Mouse (Mus musculus) gastrocnemius, postnatal 4 days (tissue): ENCODE data around the gene Tmem115. TPM values are rescaled to one million over a fixed set of nuclear protein-coding genes. Genes with fewer than 3 reads are reported as not detected.

Source experiments
- DNase-seq, 2 experiments: peaks; one replicate each; pipeline ENCODE4 v3.0.0; 2021 to 2022; ENCODE audit warnings: low spot score in 2 of 2, mixed read lengths in 2 of 2
- total RNA-seq, 2 experiments: library from RNA; stranded (reverse); gene quantifications; 2 replicates each; pipeline ENCODE4 v1.2.3; 2021

The Tmem115 gene
- total RNA-seq, 2 experiments from 2014 or later: 27.9 to 30.4 TPM

DNA sequence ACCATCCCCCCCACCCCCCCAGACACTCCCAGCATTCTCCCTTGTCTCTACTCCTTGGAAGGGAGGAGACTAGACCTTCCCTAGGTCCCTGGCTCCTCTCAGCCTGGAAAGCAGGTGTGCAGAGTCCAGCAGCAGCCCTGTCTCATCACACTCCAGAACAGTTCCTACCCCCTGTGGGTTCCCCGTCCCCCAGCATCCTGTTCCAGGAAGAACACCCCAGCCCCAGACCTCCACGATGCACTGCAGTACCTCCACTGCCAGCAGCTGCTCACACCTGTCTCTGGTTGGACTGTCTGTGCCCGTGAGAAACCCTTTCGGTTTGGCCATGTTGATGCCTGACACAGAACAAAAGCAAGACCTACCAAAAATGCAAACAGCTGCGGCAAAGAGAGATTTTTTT lies 12.6 kb upstream of the Tmem115 start:
- DNase-seq: no peak

GRCm38 (mm10) chr9:107521711-107522399 lies 11.9 kb upstream of the Tmem115 start:
- DNase-seq: no peak

DNA sequence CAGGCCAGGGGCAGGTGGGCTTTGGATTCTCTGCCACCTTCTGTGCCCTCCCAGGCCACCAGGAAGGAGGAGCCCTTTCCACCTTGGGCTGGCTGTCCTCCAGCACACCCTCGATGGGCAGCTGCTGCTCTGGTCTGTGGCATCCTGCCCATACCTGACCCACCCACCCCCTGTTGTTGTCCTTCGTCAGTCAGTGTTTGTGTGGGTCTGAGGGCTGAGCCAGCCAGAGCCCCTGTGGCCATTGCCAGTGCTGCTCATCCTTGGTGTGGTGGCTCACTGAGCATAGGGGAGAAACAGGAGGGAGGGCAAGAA lies 11.4 kb upstream of the Tmem115 start:
- DNase-seq: no peak

- peak in 1 of 2 experiments; percentile 62 for DNase-seq
These were observed 7.3 kb upstream of the Tmem115 start for GRCm38 (mm10) chr9:107526198-107527026.

DNA sequence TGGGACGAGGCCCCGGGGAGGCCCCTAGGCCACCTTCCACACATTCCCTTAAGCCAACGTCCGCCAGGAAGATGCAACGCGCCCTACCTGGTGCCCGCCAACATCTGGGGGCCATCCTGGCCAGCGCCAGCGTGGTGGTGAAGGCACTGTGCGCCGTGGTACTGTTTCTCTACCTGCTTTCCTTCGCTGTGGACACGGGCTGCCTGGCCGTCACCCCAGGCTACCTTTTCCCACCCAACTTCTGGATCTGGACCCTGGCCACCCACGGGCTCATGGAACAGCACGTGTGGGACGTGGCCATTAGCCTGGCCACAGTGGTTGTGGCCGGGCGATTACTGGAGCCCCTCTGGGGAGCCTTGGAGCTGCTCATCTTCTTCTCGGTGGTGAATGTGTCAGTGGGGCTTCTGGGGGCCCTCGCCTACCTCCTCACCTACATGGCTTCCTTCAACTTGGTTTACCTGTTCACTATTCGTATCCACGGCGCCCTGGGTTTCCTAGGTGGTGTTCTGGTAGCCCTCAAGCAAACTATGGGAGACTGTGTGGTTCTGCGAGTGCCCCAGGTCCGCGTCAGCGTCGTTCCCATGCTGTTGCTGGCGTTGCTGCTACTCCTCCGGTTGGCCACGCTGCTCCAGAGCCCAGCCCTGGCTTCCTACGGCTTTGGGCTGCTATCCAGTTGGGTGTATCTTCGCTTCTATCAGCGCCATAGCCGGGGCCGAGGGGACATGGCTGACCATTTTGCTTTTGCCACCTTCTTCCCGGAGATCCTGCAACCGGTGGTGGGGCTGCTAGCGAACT lies 860 bp downstream of the Tmem115 start:
- DNase-seq: peak in 1 of 2 experiments; percentile 57

- no peak for DNase-seq
These were observed 4.5 kb downstream of the Tmem115 start for GRCm38 (mm10) chr9:107538231-107538630.

DNA sequence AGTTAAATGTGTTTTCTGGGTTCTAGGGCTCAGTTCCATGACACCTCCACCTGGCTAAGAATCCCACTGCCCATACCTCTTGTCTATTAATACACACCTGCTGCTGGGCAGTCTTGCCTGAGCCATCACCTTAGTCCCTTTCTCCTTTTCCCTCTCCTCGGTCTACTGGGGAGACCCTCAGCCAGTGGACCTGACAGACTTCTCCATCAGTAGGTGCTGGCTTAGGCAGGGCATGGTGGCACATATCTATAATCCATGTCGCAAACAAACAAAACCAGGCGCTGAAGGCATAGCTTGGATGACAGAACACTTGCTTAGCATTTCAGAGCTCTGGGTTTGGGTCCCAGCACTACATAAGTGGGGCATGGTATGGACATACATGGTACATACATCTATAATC lies 5.0 kb downstream of the Tmem115 start:
- no peak for DNase-seq

DNA sequence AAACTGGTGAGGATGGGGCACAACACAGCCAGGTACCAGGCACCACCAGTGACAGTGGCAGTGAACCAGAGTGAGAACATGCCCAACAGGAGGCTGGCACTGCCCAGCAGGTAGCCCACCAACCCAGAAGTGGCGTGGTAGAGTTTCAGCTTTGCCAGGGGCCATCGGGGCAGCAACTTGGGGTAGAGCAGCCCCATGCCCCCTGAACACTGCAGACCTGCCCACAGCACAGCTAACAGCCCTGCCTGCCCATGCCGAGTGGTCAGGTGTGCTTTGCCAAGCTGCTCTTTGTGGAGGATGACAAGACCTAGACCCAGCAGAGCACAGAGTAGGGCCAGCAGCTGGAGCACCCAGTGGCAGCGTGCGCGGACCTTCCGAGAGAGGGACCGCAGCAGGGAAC lies 6.2 kb downstream of the Tmem115 start:
- DNase-seq: no peak

DNA sequence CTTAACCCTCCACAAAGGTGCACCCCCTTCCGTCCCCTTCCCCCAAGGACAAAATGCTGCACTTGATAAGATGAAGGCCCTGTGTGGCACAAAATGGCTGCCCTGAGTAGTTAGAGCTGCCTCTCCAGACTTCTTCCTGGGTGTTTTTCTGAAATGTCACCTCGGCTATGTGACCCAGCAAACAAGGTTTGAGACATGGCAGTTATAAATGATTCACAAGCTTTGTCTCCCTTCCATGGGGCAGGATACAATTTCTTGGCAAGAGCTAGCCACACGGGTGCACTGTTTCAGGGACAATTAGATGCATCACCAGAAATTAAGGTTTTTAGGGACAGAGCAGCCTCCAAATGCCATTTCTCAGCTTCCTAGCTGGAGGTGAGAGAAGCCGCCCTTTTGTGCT lies 6.7 kb downstream of the Tmem115 start:
- DNase-seq: no peak

DNA sequence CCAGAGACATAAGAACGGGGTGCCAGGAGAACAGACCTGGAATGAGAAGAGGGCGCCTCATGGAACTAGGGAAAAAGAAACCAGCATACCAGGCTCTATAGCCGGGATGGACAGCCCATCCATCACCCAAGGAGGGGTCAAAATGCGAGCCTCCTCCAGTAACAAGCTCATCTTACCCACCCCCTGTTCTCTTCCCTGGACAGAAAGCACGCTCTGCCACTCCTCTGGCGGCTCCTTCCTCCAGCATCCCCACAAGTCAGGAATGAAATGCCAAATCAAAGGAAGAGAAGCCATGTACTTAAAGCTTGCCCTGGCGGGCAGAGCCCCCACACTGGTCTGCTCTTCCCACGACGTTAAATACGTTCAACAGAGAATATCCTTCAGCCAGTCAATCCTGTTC lies 7.3 kb downstream of the Tmem115 start:
- DNase-seq: no peak

DNA sequence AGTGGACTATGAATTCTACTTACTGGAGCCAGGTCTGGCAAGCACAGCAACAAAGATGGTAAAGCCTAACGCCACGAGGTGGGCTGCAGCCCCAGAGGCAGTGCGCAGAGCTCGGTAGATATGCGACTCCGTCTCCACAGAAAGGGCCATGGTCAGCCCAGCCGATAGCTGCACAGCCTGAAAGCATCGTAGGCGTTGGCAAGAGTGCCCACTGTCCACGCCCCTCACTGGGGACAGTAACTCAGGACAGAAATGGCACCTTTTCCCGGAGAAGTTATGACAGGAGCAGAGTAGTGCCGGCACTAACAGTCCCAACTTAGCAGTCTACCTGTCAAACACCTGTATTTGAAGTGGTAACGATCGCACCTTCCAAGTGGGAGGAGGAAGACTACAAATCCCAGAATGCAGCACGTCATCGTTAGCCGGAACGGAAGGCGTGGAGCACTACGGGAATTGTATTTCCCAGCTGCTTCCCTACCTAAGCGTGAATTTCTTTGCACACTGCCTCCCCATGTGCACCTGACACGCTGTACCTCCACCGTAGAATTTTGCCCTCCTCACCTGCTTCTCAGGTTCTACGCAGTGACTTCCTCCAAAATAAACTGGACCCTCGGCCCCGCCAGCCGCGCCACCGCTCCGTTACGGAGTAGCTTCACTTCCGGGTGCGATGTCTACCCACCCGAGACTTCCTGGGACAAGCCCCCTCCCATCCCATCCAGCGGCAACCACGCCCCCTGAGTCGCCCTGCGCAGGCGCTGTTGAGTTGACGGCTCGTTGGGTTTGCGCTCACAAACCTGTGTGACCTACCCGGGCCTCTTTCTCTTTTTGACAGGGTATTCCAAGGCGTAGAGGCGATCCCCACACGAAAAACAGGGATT lies 8.0 kb downstream of the Tmem115 start, which contains the start of the genes Cyb561d2 and Nprl2:
TSS of gene Cyb561d2 (minus strand) at position 720 of the 878 bp plus-strand sequence.
TSS of gene Nprl2 (plus strand) at position 753 of the 878 bp plus-strand sequence.
- peak; percentile 83 to 92 for DNase-seq

DNA sequence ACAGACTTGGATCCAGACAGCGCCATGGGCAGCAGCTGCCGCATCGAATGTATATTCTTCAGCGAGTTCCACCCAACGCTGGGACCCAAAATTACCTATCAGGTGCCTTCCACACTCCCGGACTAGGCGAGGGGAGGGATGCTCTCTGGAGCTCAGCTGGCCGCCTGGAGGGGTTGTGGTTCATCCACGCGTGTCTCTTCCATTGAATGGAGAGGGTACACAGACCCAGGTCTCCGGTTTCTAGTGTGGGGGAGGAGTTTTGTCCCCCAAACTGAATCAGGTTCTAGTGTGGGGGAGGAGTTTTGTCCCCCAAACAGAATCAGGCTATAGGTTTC lies 8.6 kb downstream of the Tmem115 start:
- no peak for DNase-seq

DNA sequence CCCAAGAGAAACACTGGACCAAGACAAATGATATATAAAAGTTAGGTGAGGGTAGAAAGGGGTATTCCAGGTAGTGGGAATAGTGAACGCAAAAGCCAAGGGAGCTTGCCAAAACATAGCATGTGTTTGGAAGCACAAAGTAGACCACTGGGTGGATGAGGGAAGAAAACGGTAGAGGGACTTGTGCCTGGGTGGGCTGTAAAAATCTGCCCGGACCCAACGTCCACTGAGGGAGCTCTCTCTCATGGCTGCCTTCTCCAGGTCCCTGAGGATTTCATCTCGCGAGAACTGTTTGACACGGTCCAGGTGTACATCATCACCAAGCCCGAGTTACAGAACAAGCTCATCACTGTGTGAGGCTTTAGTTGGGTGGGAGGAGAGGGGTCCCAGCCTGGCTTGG lies 9.0 kb downstream of the Tmem115 start:
- no peak for DNase-seq

DNA sequence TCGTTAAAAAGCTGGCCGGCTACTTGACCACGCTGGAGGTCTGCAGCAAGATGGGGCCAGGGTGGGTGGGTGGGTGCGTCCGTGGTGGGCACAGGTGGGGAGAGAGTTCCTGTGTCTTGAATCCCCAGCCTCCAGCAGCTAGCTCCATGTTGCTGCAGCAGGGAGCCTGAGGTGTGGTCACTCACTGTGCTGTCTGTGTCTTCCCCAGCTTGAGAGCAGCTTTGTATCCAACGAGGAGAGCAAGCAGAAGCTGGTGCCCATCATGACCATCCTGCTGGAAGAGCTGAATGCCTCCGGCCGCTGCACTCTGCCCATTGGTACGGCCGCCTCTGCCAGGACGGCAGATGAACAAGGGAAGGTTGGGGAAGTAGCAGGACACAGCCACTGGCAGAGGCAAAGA lies 9.6 kb downstream of the Tmem115 start:
- DNase-seq: no peak

- no peak for DNase-seq
These were observed 10.5 kb downstream of the Tmem115 start for GRCm38 (mm10) chr9:107544196-107544700.

DNA sequence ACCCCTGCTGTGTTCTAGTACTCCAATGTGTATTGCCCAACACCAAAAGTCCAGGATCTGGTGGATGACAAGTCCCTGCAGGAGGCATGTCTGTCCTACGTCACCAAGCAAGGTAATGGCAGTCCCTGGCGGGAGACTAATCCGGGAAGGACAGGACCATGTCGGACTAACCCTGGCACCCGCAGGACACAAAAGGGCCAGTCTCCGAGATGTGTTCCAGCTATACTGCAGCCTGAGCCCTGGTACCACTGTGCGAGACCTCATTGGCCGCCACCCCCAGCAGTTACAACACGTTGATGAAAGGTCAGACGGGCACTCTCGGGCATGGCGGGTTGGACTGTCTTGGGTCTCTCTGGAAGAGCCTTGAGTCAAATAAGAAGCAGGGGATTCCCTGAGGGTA lies 11.0 kb downstream of the Tmem115 start:
- DNase-seq: no peak

GRCm38 (mm10) chr9:107545199-107545598 lies 11.5 kb downstream of the Tmem115 start:
- no peak for DNase-seq

DNA sequence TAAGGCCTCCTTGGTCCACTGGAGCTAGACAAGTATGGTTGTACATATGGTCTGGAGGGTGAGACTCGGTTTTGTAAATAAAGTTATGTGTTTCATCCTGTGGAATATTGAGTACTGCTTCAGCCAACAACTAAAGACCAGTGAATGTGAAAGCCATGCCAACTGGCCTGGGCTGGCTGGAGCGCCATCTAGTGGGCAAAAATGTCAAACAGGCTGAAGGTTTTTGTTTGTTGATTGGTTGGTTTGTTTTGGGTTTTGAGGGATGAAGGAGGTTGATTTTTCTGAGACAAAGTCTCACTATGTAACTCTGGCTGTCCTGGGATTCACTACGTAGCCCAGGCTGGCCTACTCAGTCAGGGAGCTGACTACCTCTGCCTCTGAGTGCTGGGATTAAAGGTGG lies 11.9 kb downstream of the Tmem115 start:
- DNase-seq: peak; percentile 68 to 78

DNA sequence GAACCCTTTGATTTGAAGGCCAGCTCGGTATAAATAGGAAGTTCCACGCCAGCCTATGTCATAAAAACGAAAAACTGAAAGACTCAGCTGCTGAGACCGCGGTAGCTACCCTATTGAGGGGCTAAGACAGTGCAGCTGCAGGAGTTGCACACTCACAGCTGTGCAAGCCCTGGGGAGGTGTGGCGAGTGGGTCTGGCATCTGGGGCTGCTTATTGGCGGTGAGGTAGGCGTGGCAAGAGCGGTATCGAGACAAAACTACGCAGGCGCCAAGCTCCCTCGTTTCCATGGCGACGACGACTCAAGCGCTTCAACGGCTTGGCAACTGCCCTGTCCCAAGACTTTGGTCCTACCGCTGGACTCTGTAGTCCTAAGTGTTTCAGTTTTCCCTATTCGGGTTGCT lies 13.3 kb downstream of the Tmem115 start, which contains the start of gene Zmynd10:
TSS of gene Zmynd10 (plus strand) at position 273 of the 400 bp plus-strand sequence.
- DNase-seq: peak; percentile 72 to 91

GRCm38 (mm10) chr9:107547957-107548356 lies 14.2 kb downstream of the Tmem115 start:
- no peak for DNase-seq

DNA sequence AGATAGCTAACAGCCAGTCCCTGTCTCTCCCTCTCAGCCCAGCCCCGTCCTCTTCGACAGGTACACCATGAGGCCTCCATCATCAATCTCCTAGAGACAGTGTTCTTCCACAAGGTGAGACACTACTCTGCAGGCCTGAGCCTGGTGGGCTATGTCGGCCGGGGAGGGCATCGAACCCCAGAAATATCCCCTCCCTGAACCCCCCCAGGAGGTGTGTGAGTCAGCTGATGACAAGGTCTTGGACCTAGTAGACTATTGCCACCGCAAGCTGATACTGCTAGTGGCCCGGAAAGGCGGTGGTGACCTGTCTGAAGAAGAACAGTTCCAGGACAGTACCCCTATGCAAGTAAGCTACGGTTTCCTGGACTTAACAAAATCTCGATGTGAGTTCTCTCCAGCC lies 15.1 kb downstream of the Tmem115 start:
- DNase-seq: no peak
